Mouse (Mus musculus) adrenal gland (tissue): ENCODE results near the gene Ccdc8.
"Not testable (repeated sequence)": the region's sequence is repeated elsewhere in the genome, so short reads cannot be mapped to it uniquely, and the experiment has no call there.

ENCODE experiments used
- intact Hi-C: fragments of 180-260 bp; cut with DNase I; formaldehyde crosslinking; loops from one replicate; pipeline ENCODE4 v1.15.1; 2025
- long read RNA-seq, 2 experiments: library from polyadenylated mRNA; unstranded; transcript quantifications; one replicate each; pipeline ENCODE4 v2.0.0; 2020; ENCODE audit warnings: borderline replicate concordance in 1 of 2; ENCODE audit not compliant: insufficient replicate concordance in 1 of 2

Ccdc8 gene
- long read RNA-seq, experiment 1: 0 reads
- long read RNA-seq, experiment 2, full-length matches to known transcripts: 6 of 6 reads
- long read RNA-seq, experiment 2, partial matches to known transcripts: 0 of 6 reads
- long read RNA-seq, experiment 2, other reads (novel, unspliced or antisense): 0 of 6 reads

- intact Hi-C loops: no loop called here
Measured at GRCm38 (mm10) chr7:16992451-16992807, at the start of gene Ccdc8. Gene Ccdc8 (plus strand): TSS chr7:16992708.

- intact Hi-C loops: no loop called here
Measured at GRCm38 (mm10) chr7:16942861-16943260, 49.6 kb upstream of the Ccdc8 start.

- intact Hi-C loops: no loop called here
Measured at GRCm38 (mm10) chr7:16944061-16944807, 48.3 kb upstream of the Ccdc8 start, which contains the start of gene Pnmal2. Gene Pnmal2 (plus strand): TSS chr7:16944682.

DNA sequence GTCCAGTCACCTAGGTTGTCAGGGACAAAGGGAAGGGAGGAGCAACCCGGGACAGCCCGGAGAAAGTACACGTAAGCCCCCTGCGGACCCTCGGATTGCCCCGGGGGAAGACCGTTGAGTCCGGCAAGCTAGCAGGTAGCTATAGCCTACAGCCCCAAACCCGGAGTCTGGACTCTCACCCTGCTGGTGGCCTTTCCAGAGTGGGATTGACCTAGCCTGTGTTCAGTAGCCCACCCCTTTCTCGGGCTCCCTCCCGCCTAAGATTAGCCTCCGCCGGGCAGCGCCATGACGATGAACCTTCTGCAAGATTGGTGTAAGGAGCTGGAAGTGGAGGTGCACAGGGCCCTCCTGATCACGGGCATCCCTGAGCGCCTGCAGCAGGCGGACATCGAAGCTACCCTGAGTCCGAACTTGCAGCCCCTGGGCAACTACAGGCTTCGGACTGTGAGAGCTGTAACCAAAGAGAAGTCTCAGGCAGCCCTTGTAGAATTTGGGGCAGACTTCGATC is 47.6 kb upstream of the Ccdc8 start:
- intact Hi-C loops: no loop called here

GRCm38 (mm10) chr7:16945419-16945818 is 47.1 kb upstream of the Ccdc8 start:
- intact Hi-C loops: no loop called here

GRCm38 (mm10) chr7:16946441-16947348 is 45.8 kb upstream of the Ccdc8 start:
- intact Hi-C loops: no loop called here

DNA sequence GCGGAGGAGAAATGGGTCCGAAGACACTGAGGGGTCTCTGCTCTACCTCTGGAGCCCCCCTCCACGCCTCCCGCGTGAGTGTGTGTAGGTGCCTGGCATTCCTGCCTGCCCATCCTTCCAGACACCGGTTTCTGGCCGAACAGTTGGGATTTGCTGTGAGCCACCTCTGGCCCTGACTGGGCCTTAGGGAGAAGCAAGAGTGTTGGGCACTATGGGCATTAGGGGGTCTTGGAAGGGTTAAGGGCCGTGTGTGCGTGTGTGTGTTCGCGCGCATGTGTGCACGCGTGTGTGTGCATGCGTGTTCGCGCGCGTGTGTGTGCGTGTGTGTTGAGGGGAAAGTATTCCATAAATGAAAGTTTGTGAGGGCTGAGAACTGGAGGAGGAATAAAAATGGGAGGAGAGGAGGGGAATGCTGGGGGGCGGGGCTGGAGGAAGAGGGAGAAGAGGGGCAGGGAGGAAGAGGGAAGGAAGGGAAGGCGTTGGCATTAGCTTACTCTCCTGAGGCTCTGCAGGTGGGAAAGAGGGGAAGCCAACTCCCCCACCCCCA is 45.1 kb upstream of the Ccdc8 start:
- intact Hi-C loops: no loop called here

DNA sequence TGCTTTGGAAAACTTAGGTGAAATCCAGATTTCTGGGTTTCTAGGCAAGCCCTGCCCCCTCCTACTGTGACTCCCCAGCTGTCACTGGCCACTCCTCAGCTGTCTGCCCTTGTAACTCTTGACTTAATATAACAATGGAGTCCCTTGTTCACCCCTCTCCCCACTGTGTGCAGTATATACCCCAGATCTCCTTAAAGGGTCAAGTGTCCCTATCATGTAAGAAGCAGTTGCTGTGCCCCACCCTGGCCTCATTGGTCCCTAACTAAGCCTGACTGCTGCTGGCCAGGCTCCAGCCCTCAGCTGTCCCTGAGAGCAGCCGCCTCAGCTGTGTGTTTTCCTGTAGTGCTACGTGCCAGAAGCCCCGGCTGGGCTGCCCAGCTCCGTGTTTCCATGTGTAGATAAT is 44.5 kb upstream of the Ccdc8 start:
- intact Hi-C loops: no loop called here

- intact Hi-C loops: no loop called here
Measured at GRCm38 (mm10) chr7:16948923-16949458, 43.5 kb upstream of the Ccdc8 start.

DNA sequence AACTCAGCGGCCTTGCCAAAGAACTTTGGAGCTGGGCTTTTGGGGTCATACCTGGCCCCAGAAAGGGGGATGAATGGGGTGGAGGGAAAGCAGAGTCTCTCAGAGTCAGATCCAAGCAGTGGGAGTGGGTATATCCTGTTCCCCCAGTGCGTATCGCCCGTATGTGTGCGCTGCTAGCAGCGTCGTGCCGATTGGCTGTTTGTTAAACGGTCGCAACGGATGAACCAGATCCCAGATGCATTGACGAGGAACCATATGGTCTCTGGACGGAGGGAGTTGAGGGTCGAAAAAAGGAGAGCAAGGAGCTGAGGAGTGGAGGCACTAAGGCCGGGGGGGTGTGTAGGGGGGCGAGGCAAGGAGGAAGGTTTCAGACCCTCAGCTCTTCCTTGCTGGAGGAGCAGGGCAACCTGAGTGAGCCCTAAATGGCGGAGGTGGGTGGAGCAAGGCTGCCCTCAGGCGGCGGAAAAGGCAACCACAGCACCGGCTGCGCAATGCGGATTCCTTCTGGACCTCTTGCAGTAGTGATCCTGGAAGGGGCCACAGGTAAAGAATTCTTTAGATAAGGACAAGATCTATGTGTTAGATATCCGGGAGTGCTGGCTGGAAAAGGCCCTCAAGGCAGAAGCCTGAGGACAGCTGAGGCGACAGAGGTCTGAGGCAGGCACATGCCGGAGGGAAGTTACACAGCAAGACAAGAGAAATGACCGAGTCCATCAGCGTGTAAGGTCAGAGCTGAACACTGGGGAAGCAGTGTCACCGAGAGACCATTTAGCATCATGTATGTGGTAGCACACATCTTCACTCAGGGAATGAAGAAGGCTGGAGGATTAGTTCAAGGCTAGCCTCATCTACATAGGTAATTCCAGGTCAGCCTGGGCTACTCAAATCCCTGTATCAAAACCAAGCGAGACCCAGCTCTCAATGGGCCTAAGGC is 42.3 kb upstream of the Ccdc8 start:
- intact Hi-C loops: loop anchor here (1.0 to 2.0 kb wide), 3 partner anchors 18 to 117 kb away; no protein-coding TSS in a partner anchor

DNA sequence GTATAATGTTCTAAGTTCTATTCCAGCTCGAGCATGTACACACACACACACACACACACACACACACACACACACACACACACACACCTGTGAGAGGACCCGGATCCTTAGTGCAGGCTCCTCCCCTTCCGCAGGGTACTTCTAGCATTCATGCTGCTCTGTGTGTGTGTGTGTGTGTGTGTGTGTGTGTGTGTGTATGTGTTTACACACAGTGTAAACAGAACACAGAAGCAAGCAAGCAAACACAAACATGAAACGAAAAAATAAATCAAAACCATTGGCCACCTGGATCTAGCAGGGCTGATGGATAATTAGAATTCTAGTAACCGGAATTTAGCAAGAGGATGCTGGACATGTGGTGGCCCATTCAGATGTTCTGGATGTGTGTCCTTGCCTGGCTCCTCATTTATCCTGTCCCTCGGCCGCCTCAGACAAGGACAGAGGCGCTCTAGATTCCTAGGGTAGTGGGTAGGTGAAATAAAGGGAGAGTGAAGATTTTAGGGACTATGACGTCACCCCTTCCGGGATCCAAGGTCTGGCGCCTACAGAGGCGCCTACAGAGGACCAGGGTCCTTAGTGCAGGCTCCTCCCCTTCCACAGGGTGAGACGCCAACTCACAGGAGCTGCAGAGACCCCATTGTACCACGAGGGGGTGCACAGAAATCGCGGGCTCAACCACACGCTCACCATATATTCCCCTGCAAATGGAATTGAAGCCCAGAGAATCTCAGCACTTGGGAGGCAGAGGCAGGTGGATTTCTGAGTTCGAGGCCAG is 41.5 kb upstream of the Ccdc8 start:
- intact Hi-C loops: loop anchor here (1.0 to 2.0 kb wide), 3 partner anchors 19 to 116 kb away; no protein-coding TSS in a partner anchor

DNA sequence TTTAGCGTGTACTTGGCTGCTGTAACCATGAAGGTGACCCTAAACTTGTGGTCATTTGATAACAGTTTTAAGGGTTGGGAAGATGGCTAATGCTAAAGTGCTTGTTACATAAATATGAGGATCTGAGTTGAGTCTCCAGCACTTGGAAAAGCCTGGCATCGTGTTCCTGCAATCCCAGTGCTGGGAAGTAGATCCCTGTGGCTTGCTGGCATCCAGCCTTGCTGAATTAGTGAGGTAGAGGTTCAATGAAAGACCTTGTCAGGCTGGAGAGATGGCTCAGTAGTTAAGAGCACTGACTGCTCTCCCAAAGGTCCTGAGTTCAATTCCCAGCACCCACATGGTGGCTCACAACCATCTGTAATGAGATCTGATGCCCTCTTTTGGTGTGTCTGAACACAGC is 38.7 kb upstream of the Ccdc8 start:
- intact Hi-C loops: not testable (repeated sequence)

DNA sequence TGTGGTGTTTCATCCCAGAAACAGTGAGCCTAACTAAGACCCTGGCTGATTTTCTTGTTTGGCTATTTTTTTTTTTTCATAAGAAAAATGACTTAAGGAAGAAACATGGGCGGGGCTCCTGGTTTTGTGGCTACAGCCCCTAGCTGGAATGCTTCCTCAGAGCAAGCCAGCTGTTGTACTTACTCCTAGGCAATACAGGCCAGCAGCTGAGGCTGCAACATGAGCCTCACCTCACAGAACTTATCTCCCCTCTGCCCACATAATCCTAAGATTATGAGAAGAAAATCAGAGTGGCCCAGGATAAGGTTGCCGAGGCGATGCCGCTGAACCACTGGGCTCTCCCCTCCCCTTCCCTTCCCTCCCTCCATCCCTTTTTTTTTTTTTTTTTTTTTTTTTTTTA is 36.8 kb upstream of the Ccdc8 start:
- intact Hi-C loops: no loop called here

DNA sequence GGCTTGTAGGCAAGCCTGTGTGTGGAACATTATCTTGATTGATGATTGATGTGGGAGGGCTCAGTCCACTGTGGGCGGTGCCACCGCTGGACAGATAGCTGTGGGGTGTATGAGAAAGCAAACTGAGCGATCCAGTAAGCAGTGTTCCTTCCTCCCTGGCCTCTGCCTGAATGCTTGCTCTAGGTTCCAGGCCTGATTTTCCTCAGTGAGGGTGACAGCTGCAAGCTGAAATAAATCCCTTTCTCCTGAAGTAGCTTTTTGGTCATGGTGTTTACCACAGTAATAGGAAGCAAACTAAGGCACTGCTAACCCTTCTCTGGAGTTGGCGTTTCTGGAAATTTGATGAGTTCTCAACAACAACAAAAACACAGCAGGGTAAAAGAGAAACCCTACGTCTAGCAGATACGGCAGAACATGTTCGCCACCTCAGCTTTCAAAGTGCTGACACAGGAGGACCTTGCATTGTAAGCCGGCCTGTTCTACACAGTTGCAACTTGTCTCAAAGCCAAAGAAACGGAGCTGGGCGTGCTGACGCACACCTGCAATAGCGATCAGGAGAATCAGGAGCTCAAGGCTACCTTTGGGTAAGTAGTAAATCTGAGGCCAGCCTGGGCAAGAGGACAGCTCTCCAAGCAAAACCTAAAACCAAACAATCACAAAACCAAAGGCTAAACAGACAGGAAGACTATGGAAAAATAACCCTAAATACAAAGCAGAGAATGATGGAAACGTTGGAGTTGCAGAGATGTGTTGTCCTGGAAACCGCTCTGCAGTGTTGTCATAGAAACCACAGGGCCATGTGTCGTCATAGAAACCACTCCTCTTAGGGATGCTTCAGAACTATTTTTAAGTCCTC is 35.9 kb upstream of the Ccdc8 start:
- intact Hi-C loops: no loop called here

- intact Hi-C loops: no loop called here
Measured at GRCm38 (mm10) chr7:16959539-16960187, 32.8 kb upstream of the Ccdc8 start, which contains the start of gene Pnmal1. Gene Pnmal1 (plus strand): TSS chr7:16959679.

DNA sequence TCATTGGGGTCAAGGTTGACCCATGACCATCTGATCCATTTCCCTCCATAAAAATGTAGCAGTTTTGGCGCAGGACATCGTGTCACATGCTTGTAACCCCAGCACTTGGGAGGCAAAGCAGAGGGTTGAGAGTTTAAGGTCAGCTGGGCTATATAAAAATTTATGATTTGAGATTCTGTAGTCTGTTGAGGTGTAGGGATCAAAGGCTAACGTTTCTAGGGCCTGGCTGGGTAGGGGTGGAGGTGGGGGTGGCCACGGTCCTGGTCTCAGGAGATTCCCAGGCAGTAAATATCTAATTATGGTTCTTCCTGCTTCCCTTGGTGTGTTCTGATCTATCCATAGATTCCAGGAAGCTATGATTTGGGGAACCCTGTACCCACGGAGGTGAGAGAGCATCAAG is 30.8 kb upstream of the Ccdc8 start:
- intact Hi-C loops: no loop called here

GRCm38 (mm10) chr7:16968414-16968813 is 24.1 kb upstream of the Ccdc8 start:
- intact Hi-C loops: no loop called here

DNA sequence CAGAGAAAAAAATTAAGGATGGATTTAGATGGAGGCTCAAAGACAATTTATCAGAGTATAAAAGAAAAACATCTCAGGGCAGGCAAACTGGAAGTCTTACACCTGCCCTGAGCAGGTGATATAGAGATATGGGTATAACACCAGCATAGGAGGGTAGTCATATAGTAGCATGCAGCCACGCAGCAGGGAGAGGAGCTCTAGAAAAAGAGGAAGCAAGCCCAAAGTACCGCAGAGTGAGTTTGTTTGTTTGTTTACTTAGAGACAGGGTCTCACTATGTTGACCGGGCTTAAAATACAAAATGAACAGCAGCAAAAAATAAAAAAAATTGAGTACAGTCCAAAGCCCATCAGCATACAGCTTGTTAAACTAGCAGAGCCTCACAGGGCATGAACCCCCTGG is 21.3 kb upstream of the Ccdc8 start:
- intact Hi-C loops: no loop called here
